Mouse (Mus musculus) cortical plate, adult 2 months (tissue): ENCODE measurements at regions not wholly inside any gene's neighbourhood (a gene's known extent, or its start where the extent isn't known, plus 50 kb on each side); places are given as distances from the start of the nearest gene placed in this dataset.
A peak's percentile ranks its signal among the peaks of the same experiment; 100 is the strongest.

Source experiments
- H3K27ac ChIP-seq: fragments of 200-500 bp; 2 replicates; pipeline ENCODE4 v1.5.1; 2012; ENCODE audit warnings: low read length, control low read depth, inconsistent platforms; ENCODE audit not compliant: insufficient read depth
- H3K4me1 ChIP-seq: fragments of 200-500 bp; 2 replicates; pipeline ENCODE4 v1.6.1; 2011; ENCODE audit warnings: low read length; ENCODE audit not compliant: control insufficient read depth, insufficient read depth
- H3K4me3 ChIP-seq: fragments of 200-500 bp; 2 replicates; pipeline ENCODE4 v1.5.1; 2011; ENCODE audit warnings: mild to moderate bottlenecking, low read length, control low read depth; ENCODE audit not compliant: insufficient read depth
- CTCF ChIP-seq: fragments of 200-500 bp; IDR thresholded peaks from 2 replicates; pipeline ENCODE4 v1.5.1; 2011; ENCODE audit warnings: mild to moderate bottlenecking, control low read depth, low read length; ENCODE audit not compliant: insufficient read depth; ENCODE audit errors: extremely low read depth
- POLR2A ChIP-seq: fragments of 200-500 bp; IDR thresholded peaks from 2 replicates; pipeline ENCODE4 v1.6.1; 2011; ENCODE audit warnings: mild to moderate bottlenecking, low read length, control low read depth; ENCODE audit not compliant: insufficient read depth; ENCODE audit errors: extremely low read depth

GRCm38 (mm10) chr16:8947846-8948245, 117.9 kb downstream of the 1810013L24Rik start:
- Histone ChIP-seq H3K4me3 (no peak overlapping the region), H3K4me1 (peaks cover 4% of the 10 kb centered on the region), H3K27ac (no peak overlapping the region)
- TF ChIP-seq POLR2A, result no peak
- TF ChIP-seq CTCF, result no peak

GRCm38 (mm10) chr16:8951156-8951899, 121.4 kb downstream of the 1810013L24Rik start:
- H3K4me1 ChIP-seq, result no peaks in the 10 kb centered on the region
- no peak overlapping the region for H3K27ac ChIP-seq
- TF ChIP-seq POLR2A, result no peak
- no peak for TF ChIP-seq CTCF
- H3K4me3 ChIP-seq, result no peak overlapping the region

- TF ChIP-seq CTCF (no peak), POLR2A (no peak)
- no peak overlapping the region for H3K4me3 ChIP-seq
- H3K27ac ChIP-seq, result no peak overlapping the region
- no peaks in the 10 kb centered on the region for H3K4me1 ChIP-seq
Measured at GRCm38 (mm10) chr16:8961739-8962138, 131.8 kb downstream of the 1810013L24Rik start.

- H3K4me3 ChIP-seq, result no peak overlapping the region
- TF ChIP-seq CTCF (no peak), POLR2A (no peak)
- peaks cover 4% of the 10 kb centered on the region; the same call in 1 of the 2 replicates for H3K4me1 ChIP-seq
- H3K27ac ChIP-seq, result peak overlapping the region; percentile 86
Measured at GRCm38 (mm10) chr16:8993521-8994250, 163.8 kb downstream of the 1810013L24Rik start.

GRCm38 (mm10) chr16:8994521-8994920, 164.6 kb downstream of the 1810013L24Rik start:
- TF ChIP-seq CTCF (no peak), POLR2A (no peak)
- no peak overlapping the region for H3K4me3 ChIP-seq
- H3K4me1 ChIP-seq, result peaks cover 4% of the 10 kb centered on the region; the same call in 1 of the 2 replicates
- no peak overlapping the region for H3K27ac ChIP-seq

- Histone ChIP-seq H3K4me1 (peaks cover 4% of the 10 kb centered on the region; the same call in 1 of the 2 replicates), H3K27ac (no peak overlapping the region), H3K4me3 (no peak overlapping the region)
- TF ChIP-seq POLR2A, result no peak
- no peak for TF ChIP-seq CTCF
Measured at GRCm38 (mm10) chr16:8997250-8997649, 167.3 kb downstream of the 1810013L24Rik start.

GRCm38 (mm10) chr16:9004012-9004411, 174.1 kb downstream of the 1810013L24Rik start:
- no peak for TF ChIP-seq POLR2A
- no peak for TF ChIP-seq CTCF
- Histone ChIP-seq H3K4me1 (peaks cover 9% of the 10 kb centered on the region), H3K4me3 (peak overlapping the region; percentile 13; the same call in 1 of the 2 replicates), H3K27ac (peak overlapping the region; percentile 62)

GRCm38 (mm10) chr16:9005933-9006332, 176.0 kb downstream of the 1810013L24Rik start:
- Histone ChIP-seq H3K27ac (no peak overlapping the region), H3K4me3 (no peak overlapping the region), H3K4me1 (peaks cover 9% of the 10 kb centered on the region)
- TF ChIP-seq CTCF (peak; percentile 38), POLR2A (no peak)

GRCm38 (mm10) chr16:9009361-9010083, 179.6 kb downstream of the 1810013L24Rik start:
- TF ChIP-seq CTCF (peak; percentile 96), POLR2A (no peak)
- Histone ChIP-seq H3K4me1 (peaks cover 7% of the 10 kb centered on the region), H3K27ac (0 out of 2 replicates have a peak overlapping the region, but pooled peaks have one; percentile 20), H3K4me3 (no peak overlapping the region)
